Mouse (Mus musculus) right cerebral cortex, adult 18-20 months (tissue): ENCODE results near the gene Plbd2.
A peak's percentile ranks its signal among the peaks of the same experiment; 100 is the strongest.

Source experiments
- DNase-seq: peaks from one replicate; pipeline ENCODE4 v3.0.0; 2022; ENCODE audit warnings: mixed read lengths

The Plbd2 gene

DNA sequence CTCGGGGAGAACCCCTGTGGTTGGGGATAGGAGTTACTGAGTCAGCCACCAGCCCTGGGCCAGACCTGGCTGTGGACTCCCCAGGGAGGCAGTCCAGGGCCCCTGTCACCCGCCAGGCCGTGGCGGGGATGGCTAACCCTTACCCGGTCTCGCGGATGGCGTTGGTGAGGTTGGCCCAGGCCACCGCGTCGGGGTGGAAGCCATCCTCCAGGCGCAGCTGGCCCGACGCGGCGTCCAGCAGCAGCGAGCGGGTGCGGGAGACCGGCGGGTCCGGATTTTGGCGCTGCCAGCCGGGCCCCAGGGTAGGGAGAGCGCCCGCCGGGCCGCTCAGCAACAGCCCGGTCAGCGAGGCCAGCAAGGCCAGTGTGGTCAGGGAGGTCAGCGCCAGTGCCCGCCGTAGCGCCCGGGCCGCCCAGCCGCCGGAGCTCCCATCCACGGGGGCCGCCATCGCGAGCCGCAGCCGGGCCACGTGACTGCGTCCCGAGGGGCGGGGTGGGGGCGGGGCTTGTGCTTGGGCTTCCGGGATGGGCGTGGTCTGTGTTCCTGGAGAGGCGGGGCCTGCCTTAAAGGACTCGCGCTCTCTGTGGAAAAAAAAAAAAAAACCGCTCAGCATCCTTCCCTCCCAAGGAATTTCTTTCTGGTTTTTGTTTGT, at the start of gene Plbd2:
Gene Plbd2 (minus strand): TSS at position 482 of the 652 bp plus-strand sequence.
- DNase-seq, result peak; percentile 84

DNA sequence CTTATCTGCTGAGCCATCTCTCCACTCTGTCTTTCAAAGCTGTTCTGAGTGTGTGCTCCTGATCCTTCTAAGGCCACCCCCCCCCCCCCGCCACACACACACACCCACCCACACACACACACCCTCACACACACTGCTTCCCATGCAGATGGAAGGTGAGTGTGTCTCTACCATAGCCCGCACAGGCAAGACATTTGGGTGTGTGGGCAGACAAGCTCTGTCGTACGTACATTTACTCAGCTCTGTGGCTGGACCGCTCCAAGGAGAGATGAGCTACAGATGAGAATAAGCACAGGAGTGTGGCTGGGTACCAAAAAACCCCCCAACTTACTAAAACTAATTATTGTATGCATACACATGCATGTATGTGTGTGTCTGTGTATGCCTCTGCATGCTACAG, 47.2 kb upstream of the Plbd2 start:
- DNase-seq, result peak; percentile 48

DNA sequence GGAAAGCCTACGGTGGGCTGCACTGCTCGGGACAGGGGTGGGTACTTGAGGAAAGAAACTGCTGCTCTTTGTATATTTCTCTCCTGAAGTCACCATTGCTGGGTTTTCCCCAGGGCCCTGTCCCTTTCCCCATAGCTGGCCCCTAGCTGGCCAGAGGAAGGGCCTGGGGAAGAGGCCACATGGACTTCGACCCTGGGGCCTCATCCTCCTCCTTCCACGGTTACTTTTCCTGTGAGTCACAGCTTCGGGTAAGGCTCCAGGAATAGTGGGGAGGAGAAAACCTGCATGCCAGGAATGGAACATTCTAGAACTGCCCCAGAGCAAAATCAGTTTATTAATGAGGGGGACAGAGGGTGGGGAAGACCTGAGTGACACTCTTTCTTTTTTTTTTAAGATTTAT, 46.7 kb upstream of the Plbd2 start:
- no peak for DNase-seq

DNA sequence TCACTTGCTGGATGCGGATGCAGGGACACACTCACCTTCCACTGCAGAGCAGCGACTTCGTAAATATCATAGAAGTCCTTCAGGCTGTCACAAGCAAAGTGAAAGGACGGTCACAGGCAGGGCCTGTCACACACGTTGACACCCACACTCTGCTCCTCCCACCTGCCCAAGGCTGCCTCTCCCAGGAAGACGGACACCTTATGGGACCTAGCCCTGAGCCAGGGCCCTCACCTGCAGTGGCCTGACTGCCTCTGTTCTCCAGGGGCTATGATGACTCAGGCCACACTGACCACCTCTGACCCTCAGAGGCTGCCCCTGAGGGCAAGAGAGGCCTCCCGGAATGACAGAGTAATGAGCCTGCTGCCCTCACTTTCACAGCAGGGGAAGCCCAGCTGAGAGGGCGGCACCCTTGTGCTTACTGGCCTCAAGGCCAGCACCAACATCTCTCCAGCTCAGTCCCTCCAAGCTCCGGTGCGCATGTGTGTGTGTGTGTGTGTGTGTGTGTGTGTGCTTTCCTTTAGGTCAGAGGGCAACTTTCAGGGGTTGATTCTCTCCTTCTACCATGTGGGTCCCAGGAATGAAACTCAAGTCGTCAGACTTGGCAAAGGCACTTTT, 44.9 kb upstream of the Plbd2 start:
- no peak for DNase-seq

DNA sequence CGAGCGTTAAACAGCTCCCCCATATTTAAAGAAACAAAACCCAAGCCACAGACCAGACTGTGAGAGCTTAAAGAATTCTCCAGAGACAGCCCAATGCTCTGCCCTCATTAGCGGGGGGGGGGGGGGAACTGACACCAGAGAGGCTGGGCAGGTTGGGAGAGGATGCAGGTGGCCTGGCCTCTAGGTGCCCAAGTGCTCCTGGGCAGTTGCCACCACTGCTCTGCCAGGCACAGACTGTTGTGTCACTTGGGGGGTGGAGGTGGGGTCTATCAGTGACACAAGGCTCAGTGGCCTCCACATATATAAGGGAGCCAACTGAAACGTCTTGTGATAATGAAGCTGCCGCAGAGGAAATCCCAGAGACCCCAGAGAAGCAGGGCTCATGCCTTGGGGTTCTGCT, 33.2 kb upstream of the Plbd2 start:
- DNase-seq, result no peak

DNA sequence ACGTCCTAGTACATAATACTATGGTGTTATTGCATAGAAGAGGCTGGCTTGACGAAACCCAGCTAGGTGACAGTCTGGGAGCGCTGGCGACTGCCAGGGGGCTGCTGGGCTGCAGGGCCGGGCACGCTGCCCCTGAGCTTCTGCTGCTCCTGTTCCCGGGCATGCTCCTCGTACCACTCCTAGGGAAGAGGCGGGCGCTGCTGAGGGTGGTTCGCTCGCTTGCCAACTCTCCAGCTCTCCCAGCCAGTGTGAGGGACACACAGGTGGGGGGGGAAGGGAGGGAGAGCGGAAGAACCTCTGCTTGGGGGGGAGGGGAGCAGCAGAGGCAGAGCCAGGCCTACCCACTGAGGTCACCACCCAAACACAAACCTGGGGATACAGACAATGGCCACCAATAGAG, 32.6 kb upstream of the Plbd2 start:
- peak; percentile 62 for DNase-seq

DNA sequence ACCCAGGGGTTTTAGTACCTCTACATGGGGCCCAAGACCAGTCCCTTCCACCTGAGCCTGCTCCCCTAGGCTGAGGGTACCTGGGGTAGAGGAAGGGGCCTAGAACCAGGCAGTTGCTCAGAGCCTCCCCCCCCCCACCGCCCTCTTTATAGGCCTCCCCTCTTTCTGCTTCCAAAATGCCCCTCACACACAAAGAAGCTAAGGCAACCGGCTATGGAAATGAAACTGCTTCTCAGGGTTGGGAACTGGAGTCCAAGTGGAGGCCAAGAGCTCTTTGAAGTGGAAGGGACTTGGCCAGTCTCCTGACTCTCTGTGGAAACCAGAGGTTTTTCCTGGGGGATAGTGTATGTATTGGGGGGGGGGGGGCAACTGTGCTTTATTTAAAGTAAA, 31.3 kb upstream of the Plbd2 start:
- no peak for DNase-seq

DNA sequence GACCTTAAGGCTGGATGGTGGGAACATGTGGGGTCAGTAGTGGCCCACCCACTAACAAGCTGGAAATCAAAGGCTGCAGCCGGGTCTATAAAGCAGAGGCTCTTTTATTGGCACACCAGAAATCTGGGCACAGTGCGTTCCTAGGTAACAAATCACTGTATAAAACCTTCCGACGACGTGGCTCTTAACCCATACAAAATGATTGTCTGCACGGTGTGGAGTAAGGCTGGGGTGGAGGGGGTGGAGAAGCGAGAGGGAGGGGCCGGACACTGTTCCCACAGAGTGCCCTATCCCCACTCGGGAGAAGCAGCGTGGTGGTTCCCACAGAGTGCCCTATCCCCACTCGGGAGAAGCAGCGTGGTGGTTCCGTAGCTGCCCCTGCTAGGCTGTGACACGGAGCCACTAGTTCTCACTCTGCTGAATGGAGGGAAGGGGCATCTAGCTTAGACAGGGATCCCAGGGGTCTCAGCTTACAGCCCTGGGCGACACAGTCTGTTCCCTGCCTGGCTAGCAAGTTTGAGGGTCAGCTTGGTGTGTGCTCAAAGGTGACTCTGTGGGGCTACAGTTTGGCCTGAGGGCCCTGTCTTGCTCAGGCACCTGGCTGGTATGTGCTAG, 30.8 kb upstream of the Plbd2 start:
- DNase-seq, result no peak

DNA sequence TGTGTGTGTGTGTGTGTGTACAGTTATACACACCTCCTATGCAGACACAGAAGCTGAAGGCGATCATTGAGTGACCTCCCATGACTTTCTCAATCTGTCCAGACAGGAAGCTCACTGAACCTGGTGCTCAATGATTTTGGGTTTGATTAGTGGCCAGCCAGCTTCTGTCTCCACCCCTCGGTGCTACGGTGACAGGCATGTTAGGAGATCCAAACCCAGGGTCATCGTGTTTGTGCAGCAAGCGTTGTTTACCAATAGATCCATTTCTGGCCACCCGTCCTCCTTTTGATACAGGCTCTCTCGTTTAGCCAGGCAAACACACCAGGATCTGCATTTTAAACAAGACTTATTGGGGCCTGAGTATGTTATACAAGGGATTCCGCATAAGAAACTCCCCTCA, 28.2 kb upstream of the Plbd2 start:
- no peak for DNase-seq

DNA sequence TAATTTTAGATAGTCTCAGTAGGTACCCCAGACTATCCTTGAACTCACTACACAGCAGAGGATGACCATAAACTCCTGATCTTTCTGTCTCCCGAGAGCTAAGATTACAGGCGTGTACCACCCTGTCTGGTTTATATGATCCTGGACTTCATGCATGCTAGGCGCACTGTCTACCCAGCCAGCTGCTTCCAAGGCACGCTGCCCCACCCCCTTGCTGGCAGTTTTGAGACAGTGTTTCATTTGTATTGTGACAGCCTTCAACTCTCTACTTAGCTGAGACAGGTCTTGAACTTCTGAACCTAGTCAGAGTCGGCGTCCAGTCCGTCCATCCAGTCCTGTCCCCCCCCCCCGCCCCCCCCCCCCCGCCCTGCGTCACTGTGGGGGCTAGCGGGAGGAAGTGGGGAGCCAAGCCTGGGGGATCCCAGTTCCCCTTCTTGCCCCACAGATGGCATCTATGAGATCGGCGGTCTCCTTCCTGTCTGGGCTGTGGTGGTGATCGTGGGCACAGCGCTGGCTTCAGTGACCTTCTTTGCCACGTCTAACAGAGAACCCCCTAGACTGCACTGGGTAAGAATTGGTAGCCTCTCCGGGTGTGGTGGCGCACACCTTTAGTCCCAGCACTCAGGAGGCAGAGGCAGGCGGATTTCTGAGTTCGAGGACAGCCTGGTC, 24.0 kb upstream of the Plbd2 start:
- no peak for DNase-seq

DNA sequence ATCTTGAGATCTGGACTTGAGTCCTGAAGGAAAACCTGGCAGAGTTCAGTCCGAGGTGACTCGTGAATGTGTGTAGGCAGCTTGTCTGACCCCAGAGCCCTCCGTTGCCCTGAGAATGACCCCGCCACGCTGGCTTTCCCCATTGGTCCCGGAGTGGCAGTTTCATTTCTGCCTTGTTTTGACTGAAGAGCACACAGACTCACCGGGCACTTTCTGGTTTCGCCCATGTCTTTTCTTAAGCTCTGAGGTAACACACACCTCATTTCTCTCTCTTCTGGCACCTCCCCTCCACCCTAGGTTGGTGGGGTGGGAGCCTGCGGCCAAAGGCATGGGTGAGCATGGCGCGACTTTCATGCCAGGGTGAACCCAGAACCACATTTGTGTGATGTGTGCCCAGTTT, 22.9 kb upstream of the Plbd2 start:
- no peak for DNase-seq

DNA sequence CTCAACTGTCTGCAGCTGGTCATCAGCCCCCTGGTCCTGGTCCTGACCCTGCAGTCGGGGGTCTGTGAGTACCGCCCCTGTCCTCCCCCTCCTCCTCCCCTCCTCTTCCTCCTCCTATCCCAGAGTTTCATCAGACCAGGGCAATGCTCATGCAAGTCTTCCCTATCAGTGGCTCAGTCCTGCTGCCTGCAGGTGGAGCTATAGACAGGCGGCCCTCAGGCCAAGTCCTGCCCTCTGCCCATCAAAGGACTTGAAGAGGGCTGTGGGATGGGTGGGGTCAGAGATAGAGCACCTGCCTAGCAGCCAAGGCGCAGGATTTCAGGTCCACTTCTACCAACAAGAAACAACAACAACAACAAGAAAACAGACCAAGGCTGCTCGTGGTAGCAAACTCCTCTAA, 22.3 kb upstream of the Plbd2 start:
- no peak for DNase-seq

DNA sequence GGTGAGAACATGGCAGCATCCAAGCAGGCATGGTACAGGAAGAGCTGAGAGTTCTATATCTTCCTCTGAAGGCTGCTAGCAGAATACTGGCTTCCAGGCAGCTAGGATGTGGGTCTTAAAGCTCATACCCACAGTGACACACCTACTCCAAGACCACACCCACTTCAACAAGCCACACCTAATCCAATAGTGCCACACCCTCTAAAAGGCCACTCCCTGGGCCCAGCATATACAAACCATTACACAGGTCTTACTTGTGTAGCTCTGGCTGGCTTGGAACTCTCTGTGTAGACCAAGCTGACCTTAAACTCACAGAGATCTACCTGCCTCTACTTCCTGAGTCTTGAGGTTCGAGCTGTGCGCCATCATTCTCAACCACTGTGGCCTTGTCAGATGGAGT, 21.3 kb upstream of the Plbd2 start:
- no peak for DNase-seq

DNA sequence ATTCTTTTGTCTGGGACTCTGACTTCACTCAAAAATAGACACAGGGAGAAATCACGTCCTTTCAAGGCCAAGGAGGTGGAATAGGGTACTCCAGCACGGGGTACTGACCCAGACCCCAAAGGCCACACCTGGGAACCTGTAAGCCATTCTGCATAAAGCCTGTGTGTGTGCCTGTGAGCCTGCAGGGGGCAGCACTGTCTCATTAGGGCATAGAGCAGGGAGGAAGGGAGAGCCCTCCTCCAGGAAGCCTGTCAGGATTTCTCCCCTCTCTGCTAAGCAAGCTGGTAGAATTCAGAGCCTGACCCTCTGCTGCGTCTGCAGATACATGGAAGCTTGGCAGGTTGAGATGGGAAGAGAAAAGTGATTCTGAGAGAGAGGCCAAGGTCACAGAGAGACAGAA, 19.2 kb upstream of the Plbd2 start:
- no peak for DNase-seq

DNA sequence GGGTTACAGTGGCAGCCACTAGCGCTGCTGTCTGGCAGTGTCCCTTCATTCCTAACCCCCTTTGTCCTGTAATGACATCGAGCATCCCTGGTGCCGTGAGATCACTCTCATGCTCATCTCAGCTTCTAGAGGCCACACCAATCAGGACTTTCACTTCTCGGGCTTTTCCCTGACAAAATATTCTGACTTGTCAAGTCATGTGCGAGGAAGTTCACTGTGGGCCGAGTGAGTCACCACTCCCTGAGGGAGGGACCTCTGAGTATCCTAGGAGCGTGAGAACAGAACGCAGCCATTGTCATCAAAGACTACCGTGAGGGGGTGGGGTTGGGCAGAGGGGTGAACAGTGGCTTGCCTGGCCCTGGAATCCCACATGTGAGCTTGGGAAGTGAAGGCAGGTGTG, 14.1 kb upstream of the Plbd2 start:
- DNase-seq, result no peak

DNA sequence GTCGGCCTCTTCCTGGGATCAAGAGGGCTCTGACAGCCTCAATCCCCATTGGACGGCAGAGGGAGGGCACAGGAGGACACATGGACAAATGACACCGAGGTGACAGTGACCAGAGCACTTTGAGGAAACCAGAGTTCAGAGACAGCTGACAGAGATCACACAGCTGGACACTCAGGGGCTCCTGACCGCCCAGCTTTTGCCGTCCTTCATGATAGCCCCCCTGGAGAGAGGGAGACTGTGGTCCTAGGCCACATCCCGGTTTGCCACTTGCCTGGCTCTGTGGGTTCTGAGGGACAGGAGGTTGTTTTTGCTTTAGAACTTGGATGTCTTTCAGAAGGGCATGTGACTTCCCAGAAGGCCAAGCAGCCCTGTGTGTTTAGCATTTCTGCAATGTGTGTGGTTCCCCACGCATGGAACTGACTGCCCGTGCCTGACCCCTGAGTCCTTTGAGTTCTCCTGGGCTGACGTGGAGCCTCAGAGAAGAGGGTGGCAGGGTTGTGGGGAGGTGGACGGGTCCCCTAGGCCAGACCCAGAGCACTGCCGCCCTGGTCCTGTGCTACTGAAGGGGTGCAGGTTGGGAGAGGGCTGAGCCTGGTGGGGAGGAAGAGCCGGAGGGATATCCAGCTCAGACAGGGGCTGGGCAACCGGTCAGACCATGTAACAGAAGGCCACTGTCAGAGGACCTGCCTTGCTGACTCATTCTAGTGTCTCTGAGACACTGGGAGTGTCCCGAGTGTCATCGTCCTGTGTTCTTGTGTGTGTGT, 13.0 kb upstream of the Plbd2 start:
- DNase-seq, result no peak

DNA sequence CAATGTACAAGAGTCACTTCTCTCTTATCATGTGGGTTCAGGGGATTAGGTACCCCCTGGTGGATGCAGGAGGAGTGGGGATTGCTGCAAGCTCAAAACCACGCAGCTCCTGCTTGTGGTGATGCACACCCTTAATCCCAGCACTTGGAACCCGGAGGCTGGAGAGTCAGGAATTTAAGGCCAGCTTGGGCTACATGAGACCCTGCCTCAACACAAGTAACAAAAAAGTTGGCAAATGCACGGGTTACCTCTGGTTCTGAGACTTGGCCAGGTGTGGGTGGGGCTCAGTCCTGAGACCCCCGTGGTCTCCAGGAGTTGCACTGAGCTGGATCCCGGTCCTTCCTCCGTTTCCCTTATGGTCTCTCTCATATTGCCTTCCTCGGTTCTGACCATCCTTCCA, 12.0 kb upstream of the Plbd2 start:
- no peak for DNase-seq

DNA sequence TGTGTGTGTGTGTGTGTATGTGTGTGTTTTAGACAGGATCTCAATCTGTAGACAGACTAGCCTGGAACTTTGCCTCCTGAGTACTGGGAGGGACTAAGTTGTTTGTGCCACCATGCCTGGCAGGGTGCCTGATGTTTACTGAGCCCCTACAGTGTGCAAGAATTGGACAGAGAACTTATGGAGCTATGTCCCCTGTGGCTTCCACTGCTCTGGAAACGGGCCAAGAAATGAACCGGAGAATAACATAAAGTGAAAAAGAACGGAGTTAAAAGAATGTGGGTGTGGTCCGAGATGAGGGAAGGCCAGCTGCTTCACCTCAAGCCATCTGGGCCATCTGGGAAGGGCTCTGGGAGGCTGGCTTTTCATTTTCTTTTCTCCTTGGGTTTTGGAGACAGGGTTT, 11.3 kb upstream of the Plbd2 start:
- no peak for DNase-seq

DNA sequence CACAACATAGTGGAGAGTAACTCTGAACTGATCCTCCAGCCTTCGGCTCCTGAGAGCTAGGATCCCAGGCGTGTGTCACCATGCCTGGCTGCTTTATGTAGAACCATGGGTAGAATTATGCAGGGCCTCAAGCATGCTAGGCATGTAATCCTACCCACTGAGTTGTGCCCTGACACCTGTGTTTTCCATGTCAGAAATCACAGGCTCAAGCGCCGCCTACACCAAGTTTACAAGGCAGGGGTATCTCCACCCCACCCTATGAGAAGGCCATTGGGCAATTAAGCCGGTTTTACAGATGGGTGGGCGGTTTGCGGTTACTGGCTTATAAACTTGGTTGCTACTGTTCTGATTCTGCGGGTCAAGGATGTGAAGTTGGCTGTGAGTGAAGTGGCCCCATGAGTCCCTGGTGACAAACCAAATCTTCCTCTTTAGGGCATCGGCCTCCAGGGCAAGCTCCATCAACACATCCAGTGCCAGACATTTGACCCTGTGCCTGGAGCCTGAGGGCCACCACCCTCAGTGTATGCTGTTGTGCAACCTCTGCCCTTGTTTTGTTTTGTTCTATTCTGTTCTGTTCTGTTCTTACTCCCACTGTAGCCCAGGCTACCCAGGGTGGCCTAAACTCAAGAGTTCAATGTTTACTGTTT, 10.7 kb upstream of the Plbd2 start:
- no peak for DNase-seq

DNA sequence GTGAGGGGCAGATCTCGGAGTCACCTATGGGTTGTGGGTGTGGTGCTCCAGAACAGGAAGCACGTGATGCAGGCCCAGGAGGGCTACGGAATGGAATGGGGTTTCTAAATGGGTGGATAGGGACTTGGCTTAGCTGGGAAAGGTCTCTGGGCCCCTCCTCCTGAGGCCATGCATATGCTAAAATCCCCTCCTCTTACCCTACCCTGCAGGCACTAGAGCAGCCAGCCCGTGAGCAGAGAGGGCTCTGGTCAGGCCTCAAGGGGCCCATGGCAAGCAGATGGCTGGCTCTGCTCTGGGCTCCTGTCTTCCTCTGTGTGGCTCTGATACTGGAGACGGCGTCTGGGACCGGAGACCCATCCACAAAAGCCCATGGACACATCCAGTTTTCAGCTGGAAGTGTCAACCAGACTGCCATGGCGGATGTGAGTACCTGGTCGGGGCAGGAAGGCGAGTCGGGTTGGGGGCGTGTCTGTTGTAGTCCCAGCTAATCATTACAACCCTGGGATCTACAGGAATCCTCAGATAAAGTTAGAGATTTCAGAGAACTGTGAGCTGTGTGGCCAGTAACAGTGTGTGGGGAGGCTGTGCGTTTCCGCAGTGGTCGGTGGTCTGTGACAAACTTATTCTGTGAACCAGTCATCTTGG, 9.6 kb upstream of the Plbd2 start:
- DNase-seq, result no peak

DNA sequence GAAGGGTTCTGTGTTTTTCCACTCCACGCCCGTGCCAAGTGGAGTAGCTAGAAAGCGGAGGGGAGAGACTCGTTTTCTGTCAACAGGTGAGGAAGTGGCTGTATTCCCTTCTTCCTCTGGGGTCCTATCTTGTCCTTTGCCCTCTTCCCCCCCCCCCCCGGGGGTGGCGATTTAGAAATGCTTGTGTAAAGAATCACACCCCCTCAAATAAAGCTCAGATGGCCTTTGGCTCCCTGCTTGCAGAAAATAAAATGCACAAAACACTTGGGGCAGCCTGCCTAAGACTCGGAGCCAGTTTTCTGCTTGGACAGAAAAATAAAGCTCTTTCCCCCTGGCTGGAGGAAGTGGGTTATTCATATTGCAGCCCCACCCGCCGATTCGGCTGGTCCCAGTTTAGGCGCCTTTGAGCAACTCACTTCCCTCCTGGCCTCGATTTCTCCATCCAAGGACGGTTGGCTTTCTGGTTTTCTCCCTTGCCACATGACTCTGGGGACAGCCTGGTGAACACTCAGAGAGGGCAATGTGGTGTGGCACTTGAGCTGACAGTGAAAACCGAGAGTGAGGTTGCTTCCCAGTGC, 8.3 kb upstream of the Plbd2 start:
- DNase-seq, result no peak
